Mouse (Mus musculus): ENCODE measurements around the gene Olfr1143.

DNA sequence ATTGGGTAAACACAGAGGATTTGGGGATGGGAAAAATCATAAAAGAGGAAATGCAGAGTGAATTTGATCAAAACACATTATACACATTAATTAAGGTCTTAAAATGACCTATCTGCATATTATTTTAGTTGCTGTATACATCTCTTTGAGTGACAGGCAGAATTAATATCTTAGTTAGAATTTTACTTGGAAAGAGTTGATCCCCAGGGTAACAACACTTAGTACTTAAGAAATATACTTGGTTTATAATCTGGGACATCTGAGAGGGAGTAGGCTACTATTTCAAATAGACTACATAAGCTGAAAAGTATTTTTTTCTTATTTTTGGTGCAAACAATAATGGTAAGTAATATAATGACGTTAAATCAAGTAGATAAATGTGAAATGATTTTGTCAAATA, 43.3 kb downstream of the Olfr1143 start, which contains the start of gene Olfr1150-ps1:
- TF ChIP-seq CTCF (IDR thresholded peaks at IDR 0.05; ENCODE audit: borderline replicate concordance, insufficient read depth, low read depth, low read length) (no peak), POLR2A (IDR thresholded peaks at IDR 0.05; ENCODE audit: borderline replicate concordance, insufficient read depth, low read length) (no peak)
